Mouse (Mus musculus) naive thymus-derived CD4-positive, alpha-beta T cell, adult 5 months (primary cell): ENCODE results near the gene Gm16405. TPM values are rescaled to one million over a fixed set of nuclear protein-coding genes. Genes with fewer than 3 reads are reported as not detected.

Source experiments
- polyA plus RNA-seq: library from polyadenylated mRNA; unstranded; fragments of 100-300 nt; shearing (Covaris generic); gene quantifications from one replicate; pipeline ENCODE4 v1.2.1, GENCODE M21; 2017

Gene Gm16405
- not detected for polyA plus RNA-seq

GRCm38 (mm10) chrX:54530908-54531307, at the start of gene Gm16405:
TSS of gene Gm16405 (plus strand) at chrX:54531208.

Other genes starting within 250 kb of the Gm16405 start
- not detected for gene Gm16430, start 91.0 kb downstream of the Gm16405 start, polyA plus RNA-seq